Mouse (Mus musculus) large intestine, adult 2 months (tissue): ENCODE data around the gene Neil1. TPM values are rescaled to one million over a fixed set of nuclear protein-coding genes. Genes with fewer than 3 reads are reported as not detected.

Experiments
- DNase-seq: peaks from one replicate; pipeline ENCODE4 v3.0.0-alpha.2; 2012; ENCODE audit warnings: low read depth, low spot score
- WGBS: fragments of 180-500 bp; shearing (Covaris S2); methylation state at CpG from one replicate; pipeline ENCODE4 v1.1.7; 2018; 5-methylcytosine and 5-hydroxymethylcytosine counted together
- polyA plus RNA-seq: library from polyadenylated mRNA; depleted of rRNA; stranded (reverse); fragments of >200 nt; gene quantifications from 2 replicates; pipeline ENCODE4 v1.2.3, GENCODE M21; 2012; rRNA removed

Gene Neil1
- polyA plus RNA-seq, 1 experiment = 12.0 TPM

- no peak for DNase-seq
- WGBS = 85% methylated on average over 17 of the region's 17 CpGs
Observed at GRCm38 (mm10) chr9:57141417-57142353, 6.4 kb downstream of the Neil1 start.

GRCm38 (mm10) chr9:57139571-57139970 lies 8.5 kb downstream of the Neil1 start:
- WGBS = 82% methylated on average over 5 of the region's 5 CpGs
- no peak for DNase-seq

GRCm38 (mm10) chr9:57139110-57139509 lies 9.0 kb downstream of the Neil1 start:
- WGBS = 95% methylated on average over 9 of the region's 9 CpGs
- no peak for DNase-seq

- WGBS = 90% methylated on average over 6 of the region's 6 CpGs
- DNase-seq = no peak
Observed at GRCm38 (mm10) chr9:57138507-57138906, 9.6 kb downstream of the Neil1 start.

GRCm38 (mm10) chr9:57137777-57138176 lies 10.3 kb downstream of the Neil1 start:
- 90% methylated on average over 9 of the region's 9 CpGs for WGBS
- no peak for DNase-seq

- no peak for DNase-seq
- WGBS = 85% methylated on average over 6 of the region's 6 CpGs
Observed at GRCm38 (mm10) chr9:57137246-57137645, 10.9 kb downstream of the Neil1 start.

GRCm38 (mm10) chr9:57130577-57131433 lies 17.3 kb downstream of the Neil1 start, which contains the start of gene Man2c1:
Gene Man2c1, plus strand, starts transcription at chr9:57130690.
- WGBS = under 1% methylated on average over 58 of the region's 58 CpGs
- DNase-seq = peak; percentile 83

GRCm38 (mm10) chr9:57129641-57130040 lies 18.5 kb downstream of the Neil1 start:
- no peak for DNase-seq

- WGBS = 91% methylated on average over 13 of the region's 13 CpGs
- no peak for DNase-seq
Observed at GRCm38 (mm10) chr9:57117261-57117755, 30.8 kb downstream of the Neil1 start.

Other genes with a start within 250 kb of the Neil1 start
- 4.7 TPM in 2 replicates for gene Snx33, start 219.9 kb downstream of the Neil1 start, polyA plus RNA-seq
- gene Imp3, start 210.8 kb downstream of the Neil1 start, polyA plus RNA-seq = 117 and 124 TPM in 2 replicates
- 3.2 and 3.9 TPM in 2 replicates for gene Snupn, start 197.4 kb downstream of the Neil1 start, polyA plus RNA-seq
- gene Ptpn9, start 153.4 kb downstream of the Neil1 start, polyA plus RNA-seq = 12.0 and 14.2 TPM in 2 replicates
- gene Sin3a, start 76.3 kb downstream of the Neil1 start, polyA plus RNA-seq = 25.4 and 48.5 TPM in 2 replicates
- 90.5 and 106 TPM in 2 replicates for gene Man2c1, start 17.6 kb downstream of the Neil1 start, polyA plus RNA-seq
- 134 and 148 TPM in 2 replicates for gene Commd4, start 10.0 kb upstream of the Neil1 start, polyA plus RNA-seq
- gene Trcg1, start 88.3 kb upstream of the Neil1 start, polyA plus RNA-seq = not detected in 2 replicates
- gene 1700017B05Rik, start 114.3 kb upstream of the Neil1 start, polyA plus RNA-seq = 15.9 and 18.8 TPM in 2 replicates